Mouse (Mus musculus) intestine, embryonic 15.5 days (tissue): Measurements from ENCODE around the gene Sox5. TPM values are rescaled to one million over a fixed set of nuclear protein-coding genes. Genes with fewer than 3 reads are reported as not detected.

Source experiments
- ATAC-seq: fragments of 200-750 bp; cut with Nextera tagmentation; 2 replicates; pipeline ENCODE4 v1.8.0; 2017; ENCODE audit warnings: moderate TSS enrichment, moderate library complexity
- H3K27ac ChIP-seq: fragments of 300-500 bp; sonication (generic); 2 replicates; pipeline ENCODE4 v1.5.1; 2015; ENCODE audit warnings: mild to moderate bottlenecking, inconsistent platforms
- H3K27me3 ChIP-seq: fragments of 300-500 bp; sonication (generic); replicated peaks from 2 replicates; pipeline ENCODE4 v1.6.1; 2015; ENCODE audit warnings: inconsistent platforms
- H3K36me3 ChIP-seq: fragments of 300-500 bp; sonication (generic); 2 replicates; pipeline ENCODE4 v1.6.1; 2015; ENCODE audit warnings: inconsistent platforms
- H3K4me1 ChIP-seq: fragments of 300-500 bp; sonication (generic); replicated peaks from 2 replicates; pipeline ENCODE4 v1.6.1; 2015; ENCODE audit warnings: inconsistent platforms
- H3K4me2 ChIP-seq: fragments of 300-500 bp; sonication (generic); replicated peaks from 2 replicates; pipeline ENCODE4 v1.6.1; 2015; ENCODE audit warnings: mild to moderate bottlenecking, inconsistent platforms
- H3K4me3 ChIP-seq: fragments of 300-500 bp; sonication (generic); replicated peaks from 2 replicates; pipeline ENCODE4 v1.5.1; 2015; ENCODE audit warnings: inconsistent platforms
- H3K9ac ChIP-seq: fragments of 300-500 bp; sonication (generic); 2 replicates; pipeline ENCODE4 v1.6.1; 2015; ENCODE audit warnings: inconsistent platforms
- H3K9me3 ChIP-seq: fragments of 300-500 bp; sonication (generic); 2 replicates; pipeline ENCODE4 v1.6.1; 2016; ENCODE audit warnings: inconsistent platforms
- WGBS: fragments of 180-500 bp; shearing (Covaris S2); methylation state at CpG from one replicate; pipeline ENCODE4 v1.1.7; 2015; 5-methylcytosine and 5-hydroxymethylcytosine counted together
- polyA plus RNA-seq: library from polyadenylated mRNA; unstranded; fragments of >200 nt; fragmentation: Nextera tagmentation; extraction: Ambion mirVana; gene quantifications from 2 replicates; pipeline ENCODE4 v1.2.1, GENCODE M21; 2015

Gene Sox5
- polyA plus RNA-seq, 1 experiment from 2014 or later = 12.9 TPM

- Histone ChIP-seq H3K4me1 (peaks cover 2% of the 10 kb centered on the region; the same call in 1 of the 2 replicates), H3K9ac (no peak overlapping the region), H3K4me3 (no peak overlapping the region), H3K27ac (no peak overlapping the region), H3K4me2 (no peak overlapping the region), H3K36me3 (no peaks in the 10 kb centered on the region), H3K9me3 (no peaks in the 10 kb centered on the region), H3K27me3 (no peaks in the 10 kb centered on the region)
- 31% methylated on average over 12 of the region's 12 CpGs for WGBS
- no peak for ATAC-seq
Measured at GRCm38 (mm10) chr6:143855421-143855820, 926.4 kb downstream of the Sox5 start.

GRCm38 (mm10) chr6:143854031-143854430 lies 927.7 kb downstream of the Sox5 start:
- H3K4me3 ChIP-seq = no peak overlapping the region
- no peaks in the 10 kb centered on the region; the same call in 1 of the 2 replicates for H3K4me1 ChIP-seq
- H3K4me2 ChIP-seq = no peak overlapping the region
- no peak overlapping the region for H3K27ac ChIP-seq
- no peaks in the 10 kb centered on the region for H3K27me3 ChIP-seq
- H3K36me3 ChIP-seq = no peaks in the 10 kb centered on the region
- ATAC-seq = no peak
- no peak overlapping the region for H3K9ac ChIP-seq
- 64% methylated on average over 3 of the region's 3 CpGs for WGBS
- no peaks in the 10 kb centered on the region for H3K9me3 ChIP-seq

- Histone ChIP-seq H3K9ac (no peak overlapping the region), H3K27me3 (no peaks in the 10 kb centered on the region), H3K4me1 (no peaks in the 10 kb centered on the region), H3K27ac (no peak overlapping the region), H3K4me3 (no peak overlapping the region), H3K4me2 (no peak overlapping the region), H3K36me3 (no peaks in the 10 kb centered on the region), H3K9me3 (no peaks in the 10 kb centered on the region)
- no peak for ATAC-seq
Measured at GRCm38 (mm10) chr6:143845761-143846160, 936.0 kb downstream of the Sox5 start.

- 90% methylated on average over 3 of the region's 3 CpGs for WGBS
- no peak for ATAC-seq
- H3K9ac ChIP-seq = no peak overlapping the region
Measured at GRCm38 (mm10) chr6:143844701-143844970, 937.1 kb downstream of the Sox5 start.

GRCm38 (mm10) chr6:143843933-143844700 lies 937.7 kb downstream of the Sox5 start:
- Histone ChIP-seq H3K4me2 (no peak overlapping the region), H3K4me1 (no peaks in the 10 kb centered on the region), H3K27me3 (no peaks in the 10 kb centered on the region), H3K9me3 (no peaks in the 10 kb centered on the region), H3K27ac (no peak overlapping the region), H3K4me3 (no peak overlapping the region), H3K9ac (no peak overlapping the region), H3K36me3 (no peaks in the 10 kb centered on the region)
- no peak for ATAC-seq
- 90% methylated on average over 10 of the region's 10 CpGs for WGBS

More at GRCm38 (mm10) chr6:143844701-143844970, 937.1 kb downstream of the Sox5 start:
- no peak overlapping the region for H3K4me2 ChIP-seq
- H3K27me3 ChIP-seq = no peaks in the 10 kb centered on the region
- H3K4me1 ChIP-seq = no peaks in the 10 kb centered on the region
- no peak overlapping the region for H3K27ac ChIP-seq
- no peak overlapping the region for H3K4me3 ChIP-seq
- no peaks in the 10 kb centered on the region for H3K9me3 ChIP-seq
- H3K36me3 ChIP-seq = no peaks in the 10 kb centered on the region

- H3K27ac ChIP-seq = no peak overlapping the region
- WGBS = 91% methylated on average over 7 of the region's 7 CpGs
- H3K4me2 ChIP-seq = no peak overlapping the region
- H3K27me3 ChIP-seq = no peaks in the 10 kb centered on the region
- no peak for ATAC-seq
- no peak overlapping the region for H3K9ac ChIP-seq
- no peak overlapping the region for H3K4me3 ChIP-seq
- no peaks in the 10 kb centered on the region for H3K9me3 ChIP-seq
- no peaks in the 10 kb centered on the region for H3K4me1 ChIP-seq
- no peaks in the 10 kb centered on the region for H3K36me3 ChIP-seq
Measured at GRCm38 (mm10) chr6:143841954-143842353, 939.8 kb downstream of the Sox5 start.

GRCm38 (mm10) chr6:143841109-143841638 lies 940.6 kb downstream of the Sox5 start:
- H3K27me3 ChIP-seq = no peaks in the 10 kb centered on the region
- no peak overlapping the region for H3K27ac ChIP-seq
- WGBS = 89% methylated on average over 15 of the region's 15 CpGs
- H3K4me2 ChIP-seq = no peak overlapping the region
- H3K9me3 ChIP-seq = no peaks in the 10 kb centered on the region
- no peaks in the 10 kb centered on the region for H3K4me1 ChIP-seq
- H3K9ac ChIP-seq = no peak overlapping the region
- H3K36me3 ChIP-seq = no peaks in the 10 kb centered on the region
- no peak for ATAC-seq
- no peak overlapping the region for H3K4me3 ChIP-seq

- WGBS = 74% methylated on average over 9 of the region's 9 CpGs
- no peak for ATAC-seq
- Histone ChIP-seq H3K4me1 (no peaks in the 10 kb centered on the region), H3K36me3 (no peaks in the 10 kb centered on the region), H3K4me3 (no peak overlapping the region), H3K4me2 (no peak overlapping the region), H3K27me3 (no peaks in the 10 kb centered on the region), H3K9ac (no peak overlapping the region), H3K9me3 (no peaks in the 10 kb centered on the region), H3K27ac (no peak overlapping the region)
Measured at GRCm38 (mm10) chr6:143838384-143839076, 943.2 kb downstream of the Sox5 start.

- H3K9ac ChIP-seq = no peak overlapping the region
- H3K4me2 ChIP-seq = no peak overlapping the region
- no peak overlapping the region for H3K27ac ChIP-seq
- WGBS = 81% methylated on average over 7 of the region's 7 CpGs
- ATAC-seq = no peak
- H3K4me3 ChIP-seq = no peak overlapping the region
- H3K27me3 ChIP-seq = no peaks in the 10 kb centered on the region
- no peaks in the 10 kb centered on the region for H3K36me3 ChIP-seq
- no peaks in the 10 kb centered on the region for H3K4me1 ChIP-seq
- H3K9me3 ChIP-seq = no peaks in the 10 kb centered on the region
Measured at GRCm38 (mm10) chr6:143835331-143835730, 946.4 kb downstream of the Sox5 start.

- no peak overlapping the region for H3K4me2 ChIP-seq
- H3K9ac ChIP-seq = no peak overlapping the region
- H3K36me3 ChIP-seq = no peaks in the 10 kb centered on the region
- H3K4me1 ChIP-seq = no peaks in the 10 kb centered on the region
- H3K9me3 ChIP-seq = no peaks in the 10 kb centered on the region
- no peak overlapping the region for H3K27ac ChIP-seq
- WGBS = 91% methylated on average over 3 of the region's 3 CpGs
- no peak for ATAC-seq
- no peaks in the 10 kb centered on the region for H3K27me3 ChIP-seq
- no peak overlapping the region for H3K4me3 ChIP-seq
Measured at GRCm38 (mm10) chr6:143833986-143834385, 947.8 kb downstream of the Sox5 start.

GRCm38 (mm10) chr6:143833182-143833558 lies 948.6 kb downstream of the Sox5 start:
- H3K9ac ChIP-seq = no peak overlapping the region
- no peak overlapping the region for H3K27ac ChIP-seq
- no peak overlapping the region for H3K4me3 ChIP-seq
- ATAC-seq = no peak
- no peaks in the 10 kb centered on the region for H3K4me1 ChIP-seq
- no peaks in the 10 kb centered on the region for H3K9me3 ChIP-seq
- WGBS = 92% methylated on average over 23 of the region's 23 CpGs
- no peaks in the 10 kb centered on the region for H3K27me3 ChIP-seq
- no peaks in the 10 kb centered on the region for H3K36me3 ChIP-seq
- no peak overlapping the region for H3K4me2 ChIP-seq

- Histone ChIP-seq H3K36me3 (no peaks in the 10 kb centered on the region), H3K9me3 (no peaks in the 10 kb centered on the region), H3K4me1 (no peaks in the 10 kb centered on the region), H3K4me3 (no peak overlapping the region), H3K27me3 (no peaks in the 10 kb centered on the region), H3K9ac (no peak overlapping the region), H3K27ac (no peak overlapping the region), H3K4me2 (no peak overlapping the region)
- WGBS = 85% methylated on average over 12 of the region's 12 CpGs
- no peak for ATAC-seq
Measured at GRCm38 (mm10) chr6:143832483-143833181, 949.1 kb downstream of the Sox5 start.
